ENCODE assay signal across 10 mouse cellular contexts in the genomic region with DNA sequence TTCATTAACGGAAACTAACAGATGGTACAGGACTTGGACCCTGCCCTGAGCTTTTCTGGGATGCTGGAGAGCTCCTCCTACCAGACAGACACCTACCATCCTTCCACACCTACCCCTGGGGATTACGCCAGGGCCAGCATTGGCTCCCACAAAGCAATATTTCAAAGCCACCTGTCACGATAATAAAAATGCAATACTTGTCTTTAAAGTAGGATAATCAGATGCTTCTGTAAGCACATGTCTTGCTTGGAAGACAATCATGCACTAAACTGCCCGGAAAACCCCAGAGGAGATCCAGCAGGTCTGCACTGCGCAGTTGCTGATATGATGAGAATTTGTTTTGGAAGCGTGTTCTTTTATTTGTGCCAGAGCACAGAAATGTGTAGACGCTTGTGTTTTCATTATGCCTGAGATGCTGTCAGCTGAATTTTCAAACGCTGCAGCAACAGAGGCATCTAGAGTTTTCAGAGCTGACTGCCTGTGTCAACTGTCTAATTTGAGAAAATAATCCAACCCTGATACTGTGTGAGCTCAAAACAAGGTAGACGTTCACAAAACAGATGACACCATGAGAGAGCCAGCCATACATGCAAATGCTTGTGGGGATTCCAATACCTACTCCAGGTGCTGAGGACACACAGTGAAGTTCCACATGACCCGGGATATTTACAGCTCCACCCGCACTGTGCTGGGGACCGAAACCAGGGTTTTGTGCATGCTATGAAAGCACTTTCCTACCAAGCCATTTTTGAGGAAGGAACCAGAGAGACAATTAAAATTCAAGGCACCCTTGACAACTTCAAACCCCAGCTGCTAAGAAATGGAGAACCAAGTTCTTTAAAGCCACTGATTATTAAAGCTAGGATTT. TPM values are rescaled to one million over a fixed set of nuclear protein-coding genes. Genes with fewer than 3 reads are reported as not detected.
DNase-seq lines count a peak whose midpoint lies in the region; ATAC-seq lines count a peak whose summit lies in the region.
"Had no signal": no experiment of that assay in that cellular context is flagged by ENCODE, and none has a peak within 500 bp of the region (broad histone marks: within the 10 kb centered on the region; RNA-seq: fewer than 3 reads in every experiment).

No protein-coding gene starts in this region.

- peaks cover 11% of the 10 kb centered on the region for H3K4me1 ChIP-seq in heart, embryonic 10.5 days
- peaks cover 12% of the 10 kb centered on the region; the same call in 1 of the 2 replicates for H3K4me1 ChIP-seq in liver, embryonic 12.5 days

- no peak overlapping the region for H3K27ac ChIP-seq in heart, embryonic 10.5 days
- no peak overlapping the region for H3K27ac ChIP-seq in liver, embryonic 12.5 days
- H3K27ac ChIP-seq: limb, embryonic 12.5 days had no signal

- intact Hi-C loops in heart, postnatal 10 days (cut with DNase I) = no loop called here

- WGBS in heart, embryonic 10.5 days = 86% methylated on average over 12 of the region's 12 CpGs
- 74% methylated on average over 12 of the region's 12 CpGs for WGBS in liver, embryonic 12.5 days (ENCODE audit: insufficient replicate concordance)

- H3K36me3 ChIP-seq in heart, embryonic 10.5 days = no peaks in the 10 kb centered on the region
- no peaks in the 10 kb centered on the region for H3K36me3 ChIP-seq in liver, embryonic 12.5 days
- H3K36me3 ChIP-seq: limb, embryonic 12.5 days had no signal

- no peaks in the 10 kb centered on the region for H3K27me3 ChIP-seq in heart, embryonic 10.5 days (ENCODE audit: insufficient read depth, poor library complexity, severe bottlenecking)
- no peaks in the 10 kb centered on the region; the same call in 1 of the 2 replicates for H3K27me3 ChIP-seq in liver, embryonic 12.5 days (replicated peaks)
- H3K27me3 ChIP-seq: limb, embryonic 12.5 days had no signal

- no peak for DNase-seq in cerebellum, postnatal 4 days (ENCODE audit: low spot score in 2 of 2)
- DNase-seq in heart, postnatal 10 days = peak; percentile 14 to 38
- no peak for DNase-seq in heart, embryonic 10.5 days (ENCODE audit: low spot score)
- DNase-seq in brain, adult 2 months (ENCODE audit: low read depth, low spot score) = peak; percentile 52
- DNase-seq in layer of hippocampus, adult 11-12 months (ENCODE audit: low spot score) = peak; percentile 18
- no peak for DNase-seq in retina, postnatal 1 day

- H3K9ac ChIP-seq in liver, embryonic 12.5 days = no peak overlapping the region
- H3K9ac ChIP-seq: limb, embryonic 12.5 days had no signal

- no peak overlapping the region for H3K4me2 ChIP-seq in liver, embryonic 12.5 days
- H3K4me2 ChIP-seq: limb, embryonic 12.5 days had no signal

- ATAC-seq in cerebellum, adult (ENCODE audit: insufficient number of reproducible peaks, low FRiP score, low TSS enrichment) = 0 out of 2 replicates have a peak, but pooled peaks have one; percentile 42
- no peak for ATAC-seq in liver, embryonic 12.5 days

- H3K9me3 ChIP-seq in heart, embryonic 10.5 days = no peaks in the 10 kb centered on the region
- H3K9me3 ChIP-seq in liver, embryonic 12.5 days (replicated peaks) = no peaks in the 10 kb centered on the region
- H3K9me3 ChIP-seq: limb, embryonic 12.5 days had no signal

- H3K4me3 ChIP-seq in heart, embryonic 10.5 days = no peak overlapping the region
- H3K4me3 ChIP-seq in liver, embryonic 12.5 days = no peak overlapping the region
- H3K4me3 ChIP-seq: limb, embryonic 12.5 days had no signal

RNA-seq across cellular contexts. Expression of a gene that starts 11.4 kb away (rescaled TPM):
- total RNA-seq in heart, postnatal 10 days (2021) = under 1 TPM; 0.62 to 0.82 TPM
- polyA plus RNA-seq in heart, embryonic 10.5 days (2016; fragmentation: Nextera tagmentation; extraction: Ambion mirVana) = 2.1 and 2.2 TPM in 2 replicates
- 0.33 and 0.45 TPM in 2 replicates for polyA plus RNA-seq in liver, embryonic 12.5 days (2016; fragmentation: Nextera tagmentation; extraction: Ambion mirVana)
- total RNA-seq: megakaryocyte-erythroid progenitor cell, adult 5-6 weeks had no signal

Comparison
In these comparisons a context has a peak if more than half of its experiments do, and no peak if none do; other contexts are left out.
1. DNase-seq: peak in heart, postnatal 10 days (2 of 2), brain, adult 2 months (single experiment) and layer of hippocampus, adult 11-12 months (single experiment); none in cerebellum, postnatal 4 days (0 of 2), heart, embryonic 10.5 days (single experiment) and retina, postnatal 1 day (single experiment).